Mouse (Mus musculus) Patski (cell line): ENCODE results near the gene Ankle1. TPM values are rescaled to one million over a fixed set of nuclear protein-coding genes. Genes with fewer than 3 reads are reported as not detected.

Experiments
- ATAC-seq: fragments of 100-300 bp; one replicate; pipeline ENCODE4 v1.8.0; 2021
- CTCF ChIA-PET: fragments of 350-600 bp; sonication (Branson Sonifier 250); formaldehyde crosslinking; loops from one replicate; lab custom pipeline; 2022; ENCODE audit warnings: inconsistent platforms; lab: Charles Lee
- POLR2A ChIA-PET: fragments of 350-600 bp; sonication (Branson Sonifier 250); formaldehyde crosslinking; loops from one replicate; lab custom pipeline; 2022; ENCODE audit warnings: antibody characterized with exemption, inconsistent platforms; lab: Charles Lee
- DNase-seq: peaks from one replicate; pipeline ENCODE4 v3.0.0-alpha.2; 2011; ENCODE audit warnings: low read depth, low spot score
- H3K27me3 ChIP-seq: fragments of 371-371 bp; one replicate; pipeline ENCODE4 v1.5.1; 2021
- CTCF ChIP-seq: fragments of 100-300 bp; IDR thresholded peaks from one replicate; pipeline ENCODE4 v1.5.1; 2021
- in situ Hi-C: fragments of 300-500 bp; cut with MboI; formaldehyde crosslinking; loops from 3 replicates; pipeline ENCODE4 v1.11.1; 2018; ENCODE audit warnings: low pct_unique_long_range_greater_than_20kb, mixed read lengths
- polyA plus RNA-seq: library from polyadenylated mRNA; unstranded; gene quantifications from one replicate; pipeline ENCODE4 v1.2.3, GENCODE M21; 2021

Gene Ankle1
- polyA plus RNA-seq, 1 experiment from 2014 or later, result 9.0 TPM

DNA sequence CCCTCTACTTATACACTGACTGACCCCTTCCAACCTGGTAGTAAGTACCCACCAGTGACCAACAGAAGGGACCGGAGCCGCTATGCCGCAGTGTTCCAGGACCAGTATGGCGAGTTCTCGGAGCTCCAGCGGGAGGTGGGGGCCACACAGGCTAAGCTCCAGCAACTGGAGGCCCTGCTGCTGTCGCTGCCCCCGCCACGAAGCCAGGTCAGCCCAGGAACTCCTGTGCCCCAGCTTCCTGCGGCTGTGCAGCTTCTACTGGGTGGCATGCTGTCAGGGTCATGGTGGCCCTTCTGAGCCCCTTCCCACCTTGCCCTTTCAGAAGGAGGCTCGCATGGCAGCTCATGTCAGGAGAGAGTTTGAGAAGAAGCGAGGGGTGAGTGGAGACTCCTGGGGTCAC, 33.4 kb upstream of the Ankle1 start:
- no peak for TF ChIP-seq CTCF
- no peaks in the 10 kb centered on the region for H3K27me3 ChIP-seq
- ChIA-PET POLR2A (interaction anchor here (0.5 to 2.4 kb wide), 4 partner anchors 9 to 1947 kb away, joined by 3 to 16 read pairs (median 4); partner anchors contain the start of genes Ankle1 and Nr2f6), CTCF (interaction anchor here (1.1 to 3.0 kb wide), 4 partner anchors 9 to 32 kb away, joined by 3 to 14 read pairs (median 12); partner anchors contain the start of genes Babam1 and Nr2f6)
- in situ Hi-C loops, result loop anchor here (5.0 to 25.0 kb wide), 2 partner anchors 35 to 485 kb away; partner anchors contain the start of genes Ankle1, Rpl18a and Slc5a5
- DNase-seq (no peak), ATAC-seq (no peak)

DNA sequence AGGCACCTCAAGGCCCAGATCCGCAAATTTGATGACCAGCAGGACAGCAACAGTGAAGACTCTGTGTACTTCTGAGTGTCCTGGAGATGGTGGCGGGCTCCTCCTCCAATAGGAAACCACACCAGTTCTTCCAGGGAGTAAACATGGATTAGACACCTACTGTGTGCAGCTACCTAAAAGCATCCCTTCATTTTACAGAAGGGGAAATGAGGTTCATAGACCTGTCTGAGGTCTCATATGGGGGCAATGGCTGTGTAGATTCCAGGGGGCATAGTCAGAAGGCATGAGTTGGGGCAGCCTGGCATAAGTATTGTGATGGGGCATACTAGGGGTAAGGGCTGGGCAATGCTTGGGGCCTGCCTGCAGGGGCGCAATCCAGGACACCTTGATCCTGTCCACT, 32.8 kb upstream of the Ankle1 start:
- no peaks in the 10 kb centered on the region for H3K27me3 ChIP-seq
- ChIA-PET POLR2A (interaction anchor here (1.0 to 2.4 kb wide), 2 partner anchors 8 to 24 kb away, joined by 4 to 16 read pairs; partner anchors contain the start of genes Babam1 and Nr2f6), CTCF (interaction anchor here (1.2 to 3.0 kb wide), 4 partner anchors 8 to 34 kb away, joined by 4 to 14 read pairs (median 12); partner anchors contain the start of genes Babam1 and Nr2f6)
- DNase-seq, result no peak
- ATAC-seq, result no peak
- no peak for TF ChIP-seq CTCF
- in situ Hi-C loops, result loop anchor here (5.0 to 25.0 kb wide), 2 partner anchors 34 to 486 kb away; partner anchors contain the start of genes Ankle1, Rpl18a and Slc5a5

DNA sequence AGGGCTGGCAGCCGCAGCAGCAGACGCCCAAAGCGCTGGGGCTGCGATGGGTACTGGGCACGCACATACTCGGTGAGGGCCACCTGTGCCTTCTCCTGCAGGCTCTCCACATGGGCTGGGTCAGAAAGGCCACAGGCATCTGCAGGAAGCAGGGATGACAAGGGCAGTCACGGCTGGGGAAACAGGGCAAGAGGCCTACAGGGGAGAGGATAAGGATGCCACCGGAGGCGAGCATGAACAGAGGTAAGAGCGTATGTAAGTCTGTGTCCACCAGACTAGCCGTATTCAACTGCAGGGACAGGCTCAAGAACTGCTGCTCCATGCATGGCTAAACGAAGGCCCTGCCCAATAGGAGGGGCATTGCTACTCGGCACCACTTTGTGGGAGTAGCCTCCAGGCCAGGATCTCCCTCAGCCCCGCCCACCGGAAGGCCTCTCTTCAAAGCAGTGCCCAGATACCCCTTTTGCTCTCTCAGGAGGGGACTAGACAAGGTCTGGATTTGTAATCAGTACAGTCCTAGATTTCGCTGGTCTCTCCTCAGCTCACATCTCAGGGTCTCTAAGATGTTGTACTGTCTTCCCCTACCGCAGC, 31.1 kb upstream of the Ankle1 start:
- in situ Hi-C loops, result loop anchor here (5.0 to 25.0 kb wide), 2 partner anchors 33 to 487 kb away; partner anchors contain the start of genes Ankle1, Rpl18a and Slc5a5
- DNase-seq (no peak), ATAC-seq (no peak)
- no peak for TF ChIP-seq CTCF
- H3K27me3 ChIP-seq, result no peaks in the 10 kb centered on the region
- ChIA-PET CTCF (no interaction called here), POLR2A (no interaction called here)

DNA sequence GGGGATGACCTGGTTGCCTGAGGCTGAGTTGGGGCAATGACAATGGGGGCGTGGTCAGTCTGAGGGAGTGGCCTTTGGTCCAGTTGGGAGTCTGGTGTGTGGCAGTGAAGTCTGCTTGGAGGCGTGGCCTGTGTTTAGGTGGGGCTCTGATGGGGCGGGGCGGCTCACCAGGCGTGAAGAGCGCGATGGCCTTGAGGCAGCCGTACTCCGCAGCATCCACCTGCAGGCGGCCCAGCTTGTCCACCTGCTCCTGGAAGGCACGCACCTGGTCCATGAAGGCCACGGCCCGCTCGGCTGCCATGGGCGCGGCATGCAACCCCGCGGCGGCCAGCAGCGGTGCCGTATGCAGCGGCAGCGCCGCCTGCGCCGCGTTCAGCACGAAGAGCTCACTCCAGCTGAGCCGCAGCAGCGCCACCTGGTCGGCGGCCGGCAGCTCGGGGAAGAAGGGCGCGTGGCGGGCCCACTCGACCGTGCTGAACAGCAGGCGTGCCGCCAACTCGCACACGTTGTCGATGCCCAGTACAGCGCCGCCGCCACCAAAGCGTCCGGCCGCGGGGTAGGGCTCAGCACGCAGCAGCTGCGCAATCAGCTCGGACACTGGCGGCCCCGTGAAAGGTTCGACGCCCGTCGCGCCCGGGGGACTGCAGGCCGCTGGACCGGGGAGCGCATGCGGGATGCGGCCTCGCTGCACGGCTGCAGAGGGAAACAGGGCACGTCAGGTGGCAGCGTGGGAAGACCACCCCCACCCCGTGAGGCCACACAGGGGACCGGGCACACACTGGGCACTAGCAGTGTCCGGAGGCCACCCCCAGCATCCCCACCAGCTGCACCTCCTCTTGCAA, 30.0 kb upstream of the Ankle1 start:
- in situ Hi-C loops, result no loop called here

DNA sequence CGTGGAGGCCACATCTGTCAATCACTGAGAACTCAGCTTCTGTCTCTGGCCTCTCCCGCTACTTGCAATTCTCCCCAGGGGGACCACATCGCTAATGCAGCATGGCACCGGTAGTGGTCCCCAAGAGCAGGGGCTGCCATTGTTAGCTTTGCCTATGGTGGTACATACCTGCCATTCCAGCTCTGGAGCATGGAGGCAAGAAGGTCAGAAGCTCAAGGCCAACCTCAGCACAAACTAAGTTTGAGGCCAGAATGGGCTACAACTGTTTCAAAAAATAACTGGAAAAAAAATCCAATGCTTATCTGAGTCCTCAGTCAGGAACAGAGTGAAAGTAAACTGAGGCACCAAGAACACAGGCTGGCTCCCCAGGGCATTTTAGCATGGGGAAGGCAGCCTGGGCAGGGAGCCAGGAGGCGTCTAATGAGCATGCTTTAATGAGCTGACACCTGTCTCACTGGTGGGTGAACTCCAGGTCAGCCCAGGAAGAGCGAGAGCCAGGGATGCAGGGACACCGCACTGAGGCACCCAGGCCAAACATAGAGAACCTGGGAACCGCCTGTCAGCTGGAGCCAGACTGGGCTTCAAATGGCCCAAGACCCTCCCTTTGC, 29.3 kb upstream of the Ankle1 start:
- ChIA-PET POLR2A (no interaction called here), CTCF (interaction anchor here (1.2 kb wide), 1 partner anchor 88 kb away, joined by 3 read pairs; the partner anchor contains the start of gene Mrpl34)
- ATAC-seq (no peak), DNase-seq (no peak)
- in situ Hi-C loops, result no loop called here
- no peaks in the 10 kb centered on the region for H3K27me3 ChIP-seq
- no peak for TF ChIP-seq CTCF

More for the DNA sequence above, 30.0 kb upstream of the Ankle1 start:
- ATAC-seq (no peak), DNase-seq (no peak)
- no peaks in the 10 kb centered on the region for H3K27me3 ChIP-seq
- CTCF ChIA-PET, result interaction anchor here (1.2 kb wide), 1 partner anchor 89 kb away, joined by 3 read pairs; the partner anchor contains the start of gene Mrpl34
- TF ChIP-seq CTCF, result no peak
- POLR2A ChIA-PET, result no interaction called here

DNA sequence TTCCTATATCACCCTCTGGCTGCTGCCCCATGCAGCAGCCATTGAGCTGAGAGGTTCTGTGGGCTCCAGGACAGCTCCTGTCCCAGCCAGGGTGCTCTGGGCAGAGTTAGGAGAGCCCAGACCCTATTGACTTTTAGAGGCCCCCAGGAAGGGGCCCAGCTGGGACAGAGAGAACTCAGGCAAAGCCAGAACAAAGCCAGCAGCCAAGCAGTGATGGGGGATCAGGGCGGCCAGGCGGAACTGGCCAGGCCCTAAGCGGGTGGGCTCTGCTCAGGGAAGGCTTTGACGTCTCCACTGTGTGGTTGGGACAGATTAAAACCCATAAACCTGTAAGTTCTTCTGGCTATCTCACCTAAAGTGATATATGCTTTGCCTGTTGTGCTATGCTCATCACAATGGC, 26.8 kb upstream of the Ankle1 start:
- in situ Hi-C loops, result no loop called here
- CTCF ChIA-PET, result interaction anchor here (1.4 to 1.8 kb wide), 2 partner anchors 26 to 28 kb away, joined by 3 read pairs; partner anchors contain the start of gene Ankle1
- POLR2A ChIA-PET, result interaction anchor here (1.8 to 2.7 kb wide), 3 partner anchors 11 to 24 kb away, joined by 5 to 11 read pairs (median 5); partner anchors contain the start of gene Babam1
- TF ChIP-seq CTCF, result no peak
- ATAC-seq (no peak), DNase-seq (no peak)
- H3K27me3 ChIP-seq, result no peaks in the 10 kb centered on the region

DNA sequence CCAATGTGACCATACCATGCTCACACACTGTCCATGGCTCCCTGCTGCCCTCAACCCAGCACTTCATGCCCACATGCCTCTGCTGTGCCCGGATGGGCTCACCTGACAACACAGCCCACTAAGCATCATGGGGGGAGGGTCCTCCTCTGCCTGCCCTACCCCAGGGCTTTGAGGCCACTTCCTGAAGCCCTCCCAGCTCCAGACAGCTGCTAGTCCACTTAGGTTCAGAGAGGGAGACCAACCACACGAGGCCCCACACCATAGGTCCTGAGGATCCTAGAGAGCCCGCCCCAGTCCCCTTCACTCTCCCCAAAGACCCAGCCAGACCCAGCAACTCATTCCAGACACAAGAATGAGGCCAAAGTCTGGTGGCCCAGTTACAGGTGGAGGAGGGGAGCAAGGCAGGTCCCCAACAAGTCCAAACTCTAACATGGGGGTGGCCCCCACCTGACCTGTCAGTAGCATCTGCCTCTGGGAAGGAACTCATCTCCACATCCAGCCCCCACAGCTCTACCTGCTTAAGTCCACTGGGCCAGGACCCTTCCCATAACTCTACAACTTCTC, 26.2 kb upstream of the Ankle1 start:
- H3K27me3 ChIP-seq, result no peaks in the 10 kb centered on the region
- TF ChIP-seq CTCF, result no peak
- POLR2A ChIA-PET, result interaction anchor here (1.8 to 2.7 kb wide), 3 partner anchors 12 to 24 kb away, joined by 5 to 11 read pairs (median 5); partner anchors contain the start of gene Babam1
- in situ Hi-C loops, result no loop called here
- ATAC-seq (no peak), DNase-seq (no peak)
- CTCF ChIA-PET, result interaction anchor here (1.4 to 3.0 kb wide), 3 partner anchors 8 to 27 kb away, joined by 3 to 12 read pairs (median 3); partner anchors contain the start of genes Ankle1 and Ocel1

DNA sequence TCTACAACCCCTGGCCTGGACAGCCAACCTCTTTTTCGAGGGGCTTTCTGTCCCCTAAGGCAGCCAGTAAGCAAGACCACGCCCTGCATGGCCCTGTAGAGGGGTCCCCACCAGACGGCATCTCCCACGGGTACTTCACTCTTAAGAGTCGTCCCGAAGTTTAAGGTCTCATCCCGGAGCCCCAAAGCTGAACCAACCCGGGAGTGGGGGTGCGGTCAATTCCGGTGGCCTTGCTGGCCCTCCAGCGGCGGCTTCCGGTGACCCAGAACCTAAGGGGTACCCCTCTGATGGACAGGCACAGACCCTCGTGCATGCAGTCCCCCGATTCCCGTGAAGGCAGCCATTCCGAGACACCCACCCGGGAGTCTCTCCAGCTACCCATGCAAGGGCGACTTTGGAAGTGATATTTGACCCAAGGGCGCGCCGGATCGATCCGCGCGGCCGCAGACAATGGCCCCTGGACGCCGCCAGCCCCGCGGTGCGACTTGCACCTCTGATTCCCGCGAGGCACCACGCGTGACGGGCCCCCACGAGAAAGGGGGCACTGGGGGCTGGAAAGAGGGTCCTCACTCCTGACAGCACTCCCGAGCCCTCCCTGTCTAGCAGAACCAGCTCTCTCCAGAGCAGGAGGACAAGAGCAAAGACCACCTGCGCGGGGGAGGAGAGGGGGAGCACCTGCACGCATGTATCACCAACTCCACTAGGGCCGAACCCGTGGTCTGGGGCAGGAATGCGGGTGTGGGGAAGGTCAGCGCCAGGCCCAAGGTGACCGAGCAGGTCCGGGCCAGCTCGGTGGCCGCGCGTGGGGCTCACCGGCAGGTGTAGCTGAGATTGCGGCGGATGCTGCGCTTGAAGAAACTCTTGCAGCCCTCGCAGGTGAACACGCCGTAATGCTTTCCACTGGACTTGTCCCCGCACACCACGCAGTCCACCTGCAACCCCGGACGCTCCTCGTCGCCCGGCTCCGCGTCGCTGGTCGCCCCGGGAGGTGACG, 25.3 kb upstream of the Ankle1 start:
- no peak for TF ChIP-seq CTCF
- no peak for DNase-seq
- POLR2A ChIA-PET, result interaction anchor here (1.0 to 2.7 kb wide), 4 partner anchors 9 to 25 kb away, joined by 3 to 16 read pairs (median 8); partner anchors contain the start of genes Babam1 and Ocel1
- ATAC-seq, result no peak
- in situ Hi-C loops, result no loop called here
- H3K27me3 ChIP-seq, result no peaks in the 10 kb centered on the region
- CTCF ChIA-PET, result interaction anchor here (1.8 to 3.0 kb wide), 2 partner anchors 9 to 25 kb away, joined by 3 to 12 read pairs; partner anchors contain the start of genes Ankle1 and Ocel1
